Mouse (Mus musculus) cerebellum, adult 2 months (tissue): Measurements from ENCODE around the gene Kcne3.

Experiments used
- CTCF ChIP-seq: fragments of 200-500 bp; IDR thresholded peaks from 2 replicates; pipeline ENCODE4 v1.5.1; 2011; ENCODE audit warnings: low read depth, mild to moderate bottlenecking, control low read depth, low read length, moderate library complexity, borderline replicate concordance; ENCODE audit not compliant: insufficient read depth
- POLR2A ChIP-seq: fragments of 200-500 bp; IDR thresholded peaks from 2 replicates; pipeline ENCODE4 v1.6.1; 2011; ENCODE audit warnings: low read length, control low read depth, borderline replicate concordance; ENCODE audit not compliant: insufficient read depth

DNA sequence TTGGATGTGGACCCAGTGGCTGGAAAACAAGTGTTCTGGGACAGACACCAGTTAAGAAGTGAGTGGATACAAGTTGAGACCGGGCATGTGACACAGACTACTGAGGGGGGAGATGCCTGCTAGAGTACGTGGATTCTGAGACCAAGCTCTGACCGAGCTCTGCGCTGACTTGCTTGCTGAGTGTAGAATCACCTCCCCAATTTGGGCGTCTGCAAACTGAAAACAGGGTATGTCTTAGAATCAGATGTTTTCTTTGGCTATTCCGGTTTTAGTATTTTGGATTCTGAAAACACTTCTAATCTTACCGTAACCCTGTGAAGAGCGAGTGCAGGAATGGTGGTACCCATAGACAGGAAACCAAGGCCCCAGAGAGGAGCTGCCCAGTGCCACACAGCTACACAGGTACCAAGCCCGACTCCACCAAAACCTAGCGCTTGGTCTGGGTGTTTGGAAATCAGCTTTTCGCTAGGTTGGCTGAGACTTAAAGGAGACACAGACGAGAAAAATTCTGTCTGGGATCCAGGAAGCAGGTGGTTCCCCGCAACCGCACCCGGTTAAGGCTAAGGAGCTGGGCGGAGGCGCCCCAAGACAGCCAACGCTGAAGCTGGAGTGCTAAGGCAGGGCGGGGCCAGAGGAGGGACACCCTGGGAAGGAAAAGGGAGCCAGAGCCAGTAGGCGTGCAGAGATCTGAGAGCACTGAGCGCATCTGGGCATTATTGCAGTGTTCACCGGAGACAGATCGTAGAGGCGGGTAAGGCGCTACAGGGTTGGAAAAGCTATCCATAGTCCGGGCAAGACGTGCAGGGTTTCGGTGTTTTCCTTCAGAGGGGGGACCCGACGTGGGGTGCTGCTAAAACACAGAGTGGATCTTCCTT, 2.0 kb downstream of the Kcne3 start:
- TF ChIP-seq CTCF (no peak), POLR2A (no peak)
